ENCODE assay signal across 27 mouse cellular contexts in the genomic region with DNA sequence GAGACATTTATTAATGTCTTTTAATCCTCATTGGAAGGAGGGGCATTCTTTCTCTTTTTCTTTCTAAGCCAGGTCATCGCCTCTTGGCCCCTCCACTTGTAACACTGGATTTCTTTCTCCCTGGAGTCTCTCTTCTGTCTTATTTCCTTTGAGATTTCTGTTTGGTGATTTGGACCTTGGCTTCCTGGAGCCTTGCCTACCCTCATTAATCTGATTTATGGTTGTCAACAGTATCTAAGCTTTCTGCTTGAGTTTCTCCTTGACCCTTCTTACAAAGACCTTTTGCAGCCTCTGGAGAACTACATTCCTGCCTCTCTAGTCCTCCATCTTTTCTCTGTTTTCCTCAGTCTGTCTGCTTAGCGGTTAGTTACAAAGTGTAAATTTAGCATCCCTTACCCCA. TPM values are rescaled to one million over a fixed set of nuclear protein-coding genes. Genes with fewer than 3 reads are reported as not detected.
A peak's percentile ranks its signal among the peaks of the same experiment; 100 is the strongest.
DNase-seq lines count a peak whose midpoint lies in the region; ATAC-seq lines count a peak whose summit lies in the region.
"Had no signal": no experiment of that assay in that cellular context is flagged by ENCODE, and none has a peak within 500 bp of the region (broad histone marks: within the 10 kb centered on the region; RNA-seq: fewer than 3 reads in every experiment).

No protein-coding gene starts in this region.

- peak overlapping the region; percentile 47; the same call in 1 of the 2 replicates for H3K27ac ChIP-seq in kidney, embryonic 16.5 days (ENCODE audit: low read length)
- no peak overlapping the region for H3K27ac ChIP-seq in midbrain, embryonic 16.5 days (ENCODE audit: low read length)
- H3K27ac ChIP-seq: embryonic facial prominence, embryonic 12.5 days; gastrocnemius, adult 2 months; hindbrain, embryonic 14.5 days; liver, embryonic 14.5 days; midbrain, embryonic 13.5 days had no signal

- 26% methylated on average over 2 of the region's 2 CpGs for WGBS in kidney, embryonic 16.5 days
- 73% methylated on average over 2 of the region's 2 CpGs for WGBS in midbrain, embryonic 16.5 days

- H3K9me3 ChIP-seq in kidney, embryonic 16.5 days (ENCODE audit: low read length), result no peaks in the 10 kb centered on the region
- no peaks in the 10 kb centered on the region for H3K9me3 ChIP-seq in midbrain, embryonic 16.5 days (replicated peaks; ENCODE audit: control insufficient read depth, low read length, poor library complexity, severe bottlenecking)
- H3K9me3 ChIP-seq: embryonic facial prominence, embryonic 12.5 days; midbrain, embryonic 13.5 days had no signal

- intact Hi-C loops in left cerebral cortex, postnatal 25 days (cut with DNase I), result no loop called here

- peaks cover 28% of the 10 kb centered on the region for H3K4me1 ChIP-seq in kidney, embryonic 16.5 days (ENCODE audit: insufficient read depth, low read length)
- H3K4me1 ChIP-seq in midbrain, embryonic 16.5 days (ENCODE audit: control insufficient read depth, insufficient read depth, low read length), result peaks cover 14% of the 10 kb centered on the region

- H3K4me3 ChIP-seq in kidney, embryonic 16.5 days (ENCODE audit: low read length), result no peak overlapping the region
- H3K4me3 ChIP-seq in midbrain, embryonic 16.5 days (ENCODE audit: low read depth, low read length), result no peak overlapping the region
- H3K4me3 ChIP-seq: embryonic facial prominence, embryonic 12.5 days; erythroblast, embryonic 14.5 days; gastrocnemius, adult 2 months; midbrain, embryonic 13.5 days had no signal

- no peak for ATAC-seq in kidney, embryonic 16.5 days (ENCODE audit: low FRiP score, low TSS enrichment)
- ATAC-seq in midbrain, embryonic 16.5 days, result no peak
- ATAC-seq in CD4-positive, CD25-positive, alpha-beta regulatory T cell, adult 4 months, result no peak
- ATAC-seq: forebrain, embryonic 14.5 days; inflammation-experienced regulatory T-cells, adult 6 months; midbrain, embryonic 13.5 days had no signal

- DNase-seq in ovary, adult 18-20 months (ENCODE audit: low spot score), result peak; percentile 68
- no peak for DNase-seq in ovary, postnatal 36 days (ENCODE audit: low spot score)
- peak; percentile 74 for DNase-seq in adrenal gland, postnatal 10 days
- DNase-seq in left cerebral cortex, postnatal 25 days (ENCODE audit: low spot score in 2 of 2), result no peak
- DNase-seq: cerebellum, adult 11 months; cerebellum, postnatal 10 days; heart, postnatal 36 days; lung, embryonic 14.5 days; retina, postnatal 1 day; right cerebral cortex, postnatal 25 days; spleen, adult 18-20 months; thymus, postnatal 14 days had no signal

- H3K9ac ChIP-seq in kidney, embryonic 16.5 days (replicated peaks; ENCODE audit: low read length), result no peak overlapping the region
- no peak overlapping the region for H3K9ac ChIP-seq in midbrain, embryonic 16.5 days (ENCODE audit: low read depth, low read length)
- H3K9ac ChIP-seq: embryonic facial prominence, embryonic 12.5 days; hindbrain, embryonic 14.5 days; liver, embryonic 14.5 days; lung, embryonic 14.5 days; midbrain, embryonic 13.5 days had no signal

- no peak overlapping the region for H3K4me2 ChIP-seq in kidney, embryonic 16.5 days (replicated peaks; ENCODE audit: low read depth, low read length)
- H3K4me2 ChIP-seq in midbrain, embryonic 16.5 days (ENCODE audit: low read length), result no peak overlapping the region
- H3K4me2 ChIP-seq: embryonic facial prominence, embryonic 12.5 days; hindbrain, embryonic 14.5 days; lung, embryonic 14.5 days; midbrain, embryonic 13.5 days had no signal

- no peaks in the 10 kb centered on the region for H3K36me3 ChIP-seq in kidney, embryonic 16.5 days (ENCODE audit: insufficient read depth, low read length)
- no peaks in the 10 kb centered on the region for H3K36me3 ChIP-seq in midbrain, embryonic 16.5 days (ENCODE audit: control insufficient read depth, insufficient read depth, low read length)
- H3K36me3 ChIP-seq: embryonic facial prominence, embryonic 12.5 days; midbrain, embryonic 13.5 days had no signal

- no peaks in the 10 kb centered on the region for H3K27me3 ChIP-seq in kidney, embryonic 16.5 days (ENCODE audit: insufficient read depth, low read length)
- peaks cover 7% of the 10 kb centered on the region; the same call in 1 of the 2 replicates for H3K27me3 ChIP-seq in midbrain, embryonic 16.5 days (ENCODE audit: control insufficient read depth, insufficient read depth, low read depth, low read length)

RNA-seq across cellular contexts. Expression of a gene that starts 3.0 kb away (rescaled TPM):
- total RNA-seq in adrenal gland, postnatal 10 days (2021), result 1 to 10 TPM; 2.4 to 7.9 TPM
- polyA plus RNA-seq in kidney, embryonic 16.5 days (2015; fragmentation: Nextera tagmentation; extraction: Ambion mirVana), result 3.5 and 3.9 TPM in 2 replicates
- 5.2 and 5.9 TPM in 2 replicates for polyA plus RNA-seq in midbrain, embryonic 16.5 days (2015; fragmentation: Nextera tagmentation; extraction: Ambion mirVana)
- total RNA-seq in left cerebral cortex, postnatal 25 days (2021), result 1 to 10 TPM; 3.2 to 4.1 TPM
- polyA plus RNA-seq in CD4-positive, CD25-positive, alpha-beta regulatory T cell, adult 4 months (2017; shearing (Covaris generic)), result 1 to 10 TPM in 1 of 2 experiments, under 1 TPM in 1; 0.82 to 2.2 TPM

RNA-seq across cellular contexts. Expression of a gene that starts 3.0 kb away (rescaled TPM):
- total RNA-seq in adrenal gland, postnatal 10 days (2021), result 1 to 10 TPM; 2.9 to 6.5 TPM
- polyA plus RNA-seq in kidney, embryonic 16.5 days (2015; fragmentation: Nextera tagmentation; extraction: Ambion mirVana), result 2.8 and 3.3 TPM in 2 replicates
- polyA plus RNA-seq in midbrain, embryonic 16.5 days (2015; fragmentation: Nextera tagmentation; extraction: Ambion mirVana), result 5.3 and 5.9 TPM in 2 replicates
- 1 to 10 TPM; 3.9 to 5.0 TPM for total RNA-seq in left cerebral cortex, postnatal 25 days (2021)
- under 1 TPM; 0.67 to 0.68 TPM for polyA plus RNA-seq in CD4-positive, CD25-positive, alpha-beta regulatory T cell, adult 4 months (2017; shearing (Covaris generic))

RNA-seq across cellular contexts. Expression of a gene that starts 10.4 kb away (rescaled TPM):
- total RNA-seq in adrenal gland, postnatal 10 days (2021), result 100 to 1,000 TPM; 109 to 115 TPM
- 131 and 143 TPM in 2 replicates for polyA plus RNA-seq in kidney, embryonic 16.5 days (2015; fragmentation: Nextera tagmentation; extraction: Ambion mirVana)
- 113 and 115 TPM in 2 replicates for polyA plus RNA-seq in midbrain, embryonic 16.5 days (2015; fragmentation: Nextera tagmentation; extraction: Ambion mirVana)
- 10 to 100 TPM; 60.3 to 66.6 TPM for total RNA-seq in left cerebral cortex, postnatal 25 days (2021)
- polyA plus RNA-seq in CD4-positive, CD25-positive, alpha-beta regulatory T cell, adult 4 months (2017; shearing (Covaris generic)), result 10 to 100 TPM; 57.0 to 61.5 TPM

RNA-seq across cellular contexts. Expression of a gene that starts 12.2 kb away (rescaled TPM):
- 1 to 10 TPM; 5.8 to 8.7 TPM for total RNA-seq in adrenal gland, postnatal 10 days (2021)
- 8.6 TPM in 2 replicates for polyA plus RNA-seq in kidney, embryonic 16.5 days (2015; fragmentation: Nextera tagmentation; extraction: Ambion mirVana)
- not detected in 2 replicates for polyA plus RNA-seq in midbrain, embryonic 16.5 days (2015; fragmentation: Nextera tagmentation; extraction: Ambion mirVana)
- total RNA-seq in left cerebral cortex, postnatal 25 days (2021), result under 1 TPM in 1 of 2 experiments, not detected in 1; 0.46 TPM
- polyA plus RNA-seq in CD4-positive, CD25-positive, alpha-beta regulatory T cell, adult 4 months (2017; shearing (Covaris generic)), result not detected
- total RNA-seq: gastrocnemius, postnatal 4 days; left cerebral cortex, adult 18-20 months; left cerebral cortex, postnatal 36 days; megakaryocyte, adult 5-6 weeks had no signal
- polyA plus RNA-seq: erythroblast, embryonic 14.5 days; forebrain, embryonic 14.5 days; hindbrain, embryonic 14.5 days; inflammation-experienced regulatory T-cells, adult 6 months; midbrain, embryonic 13.5 days had no signal

RNA-seq across cellular contexts. Expression of a gene that starts 16.9 kb away (rescaled TPM):
- 10 to 100 TPM; 42.7 to 48.9 TPM for total RNA-seq in adrenal gland, postnatal 10 days (2021)
- polyA plus RNA-seq in kidney, embryonic 16.5 days (2015; fragmentation: Nextera tagmentation; extraction: Ambion mirVana), result 10.6 and 34.9 TPM in 2 replicates
- polyA plus RNA-seq in midbrain, embryonic 16.5 days (2015; fragmentation: Nextera tagmentation; extraction: Ambion mirVana), result 20.9 and 21.6 TPM in 2 replicates
- total RNA-seq in left cerebral cortex, postnatal 25 days (2021), result 10 to 100 TPM; 27.2 to 28.0 TPM
- polyA plus RNA-seq in CD4-positive, CD25-positive, alpha-beta regulatory T cell, adult 4 months (2017; shearing (Covaris generic)), result 10 to 100 TPM in 1 of 2 experiments, 1 to 10 TPM in 1; 6.5 to 16.0 TPM

Comparison
In these comparisons a context has a peak if more than half of its experiments do, and no peak if none do; other contexts are left out.
1. DNase-seq: peak in ovary, adult 18-20 months (single experiment) and adrenal gland, postnatal 10 days (single experiment); none in ovary, postnatal 36 days (single experiment) and left cerebral cortex, postnatal 25 days (0 of 2).